Mouse (Mus musculus) hindbrain, embryonic 15.5 days (tissue): Measurements from ENCODE around the gene Prkn. TPM values are rescaled to one million over a fixed set of nuclear protein-coding genes. Genes with fewer than 3 reads are reported as not detected.

Experiments
- ATAC-seq: fragments of 200-750 bp; cut with Nextera tagmentation; 2 replicates; pipeline ENCODE4 v1.8.0; 2017; ENCODE audit warnings: low read depth, moderate number of reproducible peaks, moderate TSS enrichment; ENCODE audit not compliant: low FRiP score
- H3K27ac ChIP-seq: fragments of 300-500 bp; sonication (generic); replicated peaks from 2 replicates; pipeline ENCODE4 v1.5.1; 2015; ENCODE audit warnings: mild to moderate bottlenecking, inconsistent platforms
- H3K27me3 ChIP-seq: fragments of 300-500 bp; sonication (generic); 2 replicates; pipeline ENCODE4 v1.6.1; 2015; ENCODE audit warnings: control low read depth, inconsistent platforms
- H3K36me3 ChIP-seq: fragments of 300-500 bp; sonication (generic); 2 replicates; pipeline ENCODE4 v1.6.1; 2015; ENCODE audit warnings: control low read depth, inconsistent platforms
- H3K4me1 ChIP-seq: fragments of 300-500 bp; sonication (generic); replicated peaks from 2 replicates; pipeline ENCODE4 v1.6.1; 2015; ENCODE audit warnings: control low read depth, inconsistent platforms
- H3K4me2 ChIP-seq: fragments of 300-500 bp; sonication (generic); 2 replicates; pipeline ENCODE4 v1.6.1; 2015; ENCODE audit warnings: moderate library complexity, mild to moderate bottlenecking, inconsistent platforms
- H3K4me3 ChIP-seq: fragments of 300-500 bp; sonication (generic); 2 replicates; pipeline ENCODE4 v1.5.1; 2015; ENCODE audit warnings: mild to moderate bottlenecking, inconsistent platforms
- H3K9ac ChIP-seq: fragments of 300-500 bp; sonication (generic); 2 replicates; pipeline ENCODE4 v1.6.1; 2015; ENCODE audit warnings: inconsistent platforms
- H3K9me3 ChIP-seq: fragments of 300-500 bp; sonication (generic); 2 replicates; pipeline ENCODE4 v1.6.1; 2016; ENCODE audit warnings: control low read depth, inconsistent platforms
- WGBS: fragments of 180-500 bp; shearing (Covaris S2); methylation state at CpG from one replicate; pipeline ENCODE4 v1.1.7; 2015; 5-methylcytosine and 5-hydroxymethylcytosine counted together
- polyA plus RNA-seq: library from polyadenylated mRNA; unstranded; fragments of >200 nt; fragmentation: Nextera tagmentation; extraction: Ambion mirVana; gene quantifications from 2 replicates; pipeline ENCODE4 v1.2.1, GENCODE M21; 2015

The Prkn gene
- polyA plus RNA-seq, 1 experiment from 2014 or later = 4.3 TPM

DNA sequence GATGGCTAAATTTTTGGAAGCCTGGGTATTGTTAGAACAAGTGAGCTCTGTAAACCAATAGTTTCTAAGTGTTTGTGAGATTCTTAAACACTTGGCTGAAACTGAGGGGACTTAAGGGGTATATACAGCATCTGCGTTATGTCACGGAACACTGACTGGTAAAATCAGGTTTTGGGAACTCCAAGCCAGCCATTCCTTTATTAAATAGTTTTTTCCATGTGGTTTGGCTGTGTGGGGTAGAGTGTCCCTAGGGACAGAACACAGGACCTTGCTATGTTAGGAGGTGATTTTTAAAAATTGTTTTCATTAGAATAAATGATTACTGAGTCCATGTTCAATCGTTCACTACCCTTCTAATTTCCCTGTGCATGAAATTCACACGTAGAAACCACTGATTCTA lies 190.8 kb downstream of the Prkn start:
- Histone ChIP-seq H3K9ac (no peak overlapping the region), H3K4me2 (no peak overlapping the region), H3K36me3 (no peaks in the 10 kb centered on the region), H3K27ac (no peak overlapping the region), H3K4me3 (no peak overlapping the region), H3K4me1 (no peaks in the 10 kb centered on the region), H3K27me3 (no peaks in the 10 kb centered on the region), H3K9me3 (no peaks in the 10 kb centered on the region)
- 80% methylated on average over 4 of the region's 4 CpGs for WGBS
- no peak for ATAC-seq

DNA sequence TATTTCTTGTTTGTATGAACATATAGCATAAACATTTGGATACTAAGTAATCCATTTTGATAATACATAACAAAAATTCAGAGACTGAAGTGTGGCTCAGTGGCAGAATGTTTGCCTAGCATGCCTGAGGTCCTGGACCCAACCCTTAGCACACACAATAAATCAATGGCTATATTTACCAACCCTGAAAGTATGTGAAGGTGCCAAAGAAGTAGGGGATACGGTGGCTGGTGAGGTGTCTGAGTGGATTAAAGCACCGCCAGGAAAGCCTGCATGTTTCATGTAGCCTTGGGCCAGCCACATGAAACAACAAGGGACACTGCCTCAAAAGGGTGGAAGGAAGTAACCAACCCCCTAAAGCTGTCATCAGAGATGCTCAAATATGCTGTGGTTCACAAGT lies 192.2 kb downstream of the Prkn start:
- no peaks in the 10 kb centered on the region for H3K36me3 ChIP-seq
- 90% methylated on average over 2 of the region's 2 CpGs for WGBS

DNA sequence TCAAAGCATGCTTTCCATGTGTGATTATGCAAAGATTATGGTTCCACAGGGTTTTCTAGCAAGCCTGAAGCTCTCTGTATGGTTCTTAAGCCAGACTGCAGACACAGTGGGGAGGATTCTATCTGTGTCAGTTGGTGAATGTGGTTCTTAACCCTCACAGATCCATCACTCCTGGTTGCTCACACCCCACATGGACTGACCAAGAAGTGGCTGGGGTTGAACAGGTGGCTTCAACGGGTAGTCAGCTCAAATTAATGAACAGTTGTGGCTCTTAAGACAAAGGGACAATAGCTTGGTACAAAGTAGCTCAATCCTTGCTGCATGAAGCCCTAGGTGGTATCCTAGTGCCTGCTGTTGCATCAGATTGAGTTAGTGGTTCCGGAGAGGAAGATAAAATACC lies 193.4 kb downstream of the Prkn start:
- H3K4me3 ChIP-seq = no peak overlapping the region
- H3K9me3 ChIP-seq = no peaks in the 10 kb centered on the region
- no peaks in the 10 kb centered on the region for H3K4me1 ChIP-seq
- no peak overlapping the region for H3K4me2 ChIP-seq
- WGBS = 50% methylated on average over 2 of the region's 2 CpGs
- H3K27me3 ChIP-seq = no peaks in the 10 kb centered on the region
- H3K36me3 ChIP-seq = no peaks in the 10 kb centered on the region
- no peak overlapping the region for H3K27ac ChIP-seq
- H3K9ac ChIP-seq = no peak overlapping the region
- no peak for ATAC-seq

More for the DNA sequence above, 192.2 kb downstream of the Prkn start:
- no peaks in the 10 kb centered on the region for H3K4me1 ChIP-seq
- H3K4me2 ChIP-seq = no peak overlapping the region
- H3K27me3 ChIP-seq = no peaks in the 10 kb centered on the region
- no peak for ATAC-seq
- no peak overlapping the region for H3K9ac ChIP-seq
- no peak overlapping the region for H3K4me3 ChIP-seq
- no peaks in the 10 kb centered on the region for H3K9me3 ChIP-seq
- H3K27ac ChIP-seq = no peak overlapping the region

DNA sequence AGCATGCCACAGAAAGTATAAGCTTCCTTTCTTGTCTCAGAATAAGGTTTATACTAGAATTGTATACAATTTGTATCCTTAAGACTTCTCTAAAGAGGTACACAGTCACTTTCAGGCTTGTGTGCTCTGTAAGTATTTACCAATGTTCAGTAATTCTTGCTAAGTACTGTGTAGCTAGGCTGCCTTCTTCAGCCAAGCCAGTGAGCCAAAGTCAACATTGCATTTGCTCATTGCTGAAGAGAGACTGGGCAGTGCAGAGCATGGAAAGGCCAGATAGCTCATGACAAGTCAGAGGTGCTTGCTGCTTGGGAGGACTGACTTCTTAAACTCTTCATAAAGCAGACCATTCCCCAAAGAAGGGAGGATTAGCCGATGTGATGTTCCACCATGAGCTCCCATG lies 198.1 kb downstream of the Prkn start:
- H3K27me3 ChIP-seq = no peaks in the 10 kb centered on the region
- H3K4me3 ChIP-seq = no peak overlapping the region
- H3K4me1 ChIP-seq = no peaks in the 10 kb centered on the region
- no peak overlapping the region for H3K4me2 ChIP-seq
- ATAC-seq = no peak
- no peaks in the 10 kb centered on the region for H3K36me3 ChIP-seq
- H3K9ac ChIP-seq = no peak overlapping the region
- no peaks in the 10 kb centered on the region for H3K9me3 ChIP-seq
- 97% methylated on average over 1 of the region's 1 CpGs for WGBS
- no peak overlapping the region for H3K27ac ChIP-seq

DNA sequence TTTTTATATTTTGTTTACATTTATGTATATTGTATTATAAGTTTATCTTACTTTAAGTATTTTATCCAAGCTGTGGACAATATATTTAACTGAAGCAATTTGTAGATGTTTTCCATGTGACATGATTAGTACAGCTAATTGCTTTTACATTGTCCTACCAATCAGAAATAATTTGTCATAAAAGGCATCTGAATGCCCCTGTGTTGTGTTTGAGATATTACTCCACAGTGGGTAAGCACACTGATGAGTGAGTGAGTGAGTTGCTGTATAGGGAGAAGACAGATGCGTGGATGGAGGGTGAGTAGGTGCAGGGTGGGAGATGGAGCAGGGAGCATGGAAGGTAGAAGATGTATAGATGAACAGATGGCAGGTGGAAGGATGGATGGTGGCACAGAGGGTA lies 218.8 kb downstream of the Prkn start:
- H3K9ac ChIP-seq = no peak overlapping the region
- H3K27ac ChIP-seq = no peak overlapping the region
- WGBS = 98% methylated on average over 1 of the region's 1 CpGs
- H3K4me1 ChIP-seq = no peaks in the 10 kb centered on the region
- no peak for ATAC-seq
- H3K27me3 ChIP-seq = no peaks in the 10 kb centered on the region
- H3K9me3 ChIP-seq = no peaks in the 10 kb centered on the region
- no peak overlapping the region for H3K4me2 ChIP-seq
- no peaks in the 10 kb centered on the region for H3K36me3 ChIP-seq
- no peak overlapping the region for H3K4me3 ChIP-seq

DNA sequence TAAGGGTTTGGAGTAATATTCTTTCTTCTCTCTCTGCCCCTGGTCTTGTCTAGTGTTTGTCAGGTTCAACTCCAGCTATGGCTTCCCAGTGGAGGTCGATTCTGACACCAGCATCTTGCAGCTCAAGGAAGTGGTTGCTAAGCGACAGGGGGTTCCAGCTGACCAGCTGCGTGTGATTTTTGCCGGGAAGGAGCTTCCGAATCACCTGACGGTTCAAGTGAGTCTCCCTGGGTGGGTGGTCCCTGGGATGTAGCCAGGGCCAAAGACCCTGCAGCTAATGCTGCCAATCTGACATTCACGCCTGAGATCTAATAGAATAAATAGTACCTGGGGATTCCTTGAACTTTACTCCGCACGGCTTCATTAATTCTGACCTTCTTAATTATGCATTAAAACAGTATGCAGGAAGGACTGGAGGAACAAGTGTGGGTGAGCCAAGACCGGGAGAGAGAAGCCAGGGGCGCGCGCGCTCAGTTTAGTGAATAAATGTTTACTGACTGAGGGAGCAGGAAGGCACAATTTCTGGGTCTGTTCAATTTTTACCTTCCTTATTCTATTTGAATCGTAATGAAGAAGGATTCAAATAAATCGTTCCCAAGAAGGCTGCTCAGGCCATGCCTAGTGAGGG lies 227.0 kb downstream of the Prkn start:
- 4% methylated on average over 16 of the region's 16 CpGs for WGBS
- Histone ChIP-seq H3K9me3 (no peaks in the 10 kb centered on the region), H3K27ac (peak overlapping the region; percentile 67), H3K4me3 (peak overlapping the region; percentile 17), H3K27me3 (no peaks in the 10 kb centered on the region), H3K9ac (0 out of 2 replicates have a peak overlapping the region, but pooled peaks have one; percentile 12), H3K4me2 (peak overlapping the region; percentile 46), H3K36me3 (no peaks in the 10 kb centered on the region), H3K4me1 (peaks cover 20% of the 10 kb centered on the region)
- ATAC-seq = peak; percentile 64

DNA sequence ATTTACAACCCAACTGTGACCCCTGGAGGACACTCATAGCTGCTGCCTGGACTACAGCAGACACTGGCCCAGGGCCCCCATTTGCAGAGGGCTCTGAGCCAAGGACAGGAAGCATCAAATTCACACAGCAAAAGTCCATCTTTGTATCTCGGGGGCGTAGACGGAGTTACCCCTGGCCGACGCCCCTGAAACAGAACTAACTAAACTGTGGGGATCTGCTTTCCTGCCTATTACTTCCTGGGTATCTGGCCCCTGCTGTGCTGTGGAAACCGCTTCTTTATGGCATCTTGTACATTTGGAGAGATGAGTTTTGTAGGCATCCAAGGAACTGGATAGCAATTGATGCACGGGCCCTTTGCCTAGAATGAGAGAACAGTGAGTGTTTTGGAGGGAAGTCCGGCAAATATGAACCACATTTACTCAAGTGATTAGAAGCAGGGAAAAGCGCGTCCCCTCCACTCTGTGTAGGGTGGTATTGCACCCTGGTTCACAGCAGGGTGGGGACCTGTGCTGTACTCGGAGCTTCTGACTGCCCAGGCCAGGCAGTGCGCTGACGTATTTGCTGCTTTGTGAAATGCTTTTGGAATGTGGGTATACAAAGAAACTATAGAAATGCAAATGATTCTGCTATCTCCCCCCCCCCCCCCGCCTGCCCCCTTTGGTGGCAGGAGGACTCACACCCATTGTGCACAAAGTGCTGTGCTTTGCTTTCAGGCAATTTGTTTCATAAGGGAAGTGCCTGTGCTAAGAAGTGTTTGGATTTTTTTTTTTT lies 227.7 kb downstream of the Prkn start:
- WGBS = 9% methylated on average over 14 of the region's 14 CpGs
- peaks cover 20% of the 10 kb centered on the region for H3K4me1 ChIP-seq
- no peaks in the 10 kb centered on the region for H3K9me3 ChIP-seq
- H3K4me3 ChIP-seq = peak overlapping the region; percentile 17
- H3K27me3 ChIP-seq = no peaks in the 10 kb centered on the region
- peak; percentile 89 for ATAC-seq
- H3K4me2 ChIP-seq = peak overlapping the region; percentile 46
- no peaks in the 10 kb centered on the region for H3K36me3 ChIP-seq
- peak overlapping the region; percentile 67 for H3K27ac ChIP-seq
- 0 out of 2 replicates have a peak overlapping the region, but pooled peaks have one; percentile 12 for H3K9ac ChIP-seq

DNA sequence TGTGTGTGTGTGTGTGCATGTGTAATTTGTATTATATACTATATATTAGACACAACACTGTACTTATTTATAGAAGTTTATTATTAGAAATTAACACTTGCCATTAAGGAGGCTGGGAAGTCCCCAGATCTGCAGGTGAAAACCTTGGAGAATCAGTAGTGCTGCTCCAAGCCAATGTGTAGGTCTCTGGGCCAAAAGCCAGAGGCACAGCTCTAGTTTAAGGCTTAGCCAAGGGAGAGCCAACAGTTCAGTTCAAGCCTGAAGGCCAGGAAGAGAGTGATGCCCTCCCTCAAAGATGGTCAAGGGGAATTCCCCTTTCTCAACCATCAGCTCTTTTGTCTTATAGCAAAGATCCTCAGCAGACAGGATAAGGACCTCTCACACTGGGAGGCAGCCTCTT lies 230.8 kb downstream of the Prkn start:
- no peaks in the 10 kb centered on the region for H3K9me3 ChIP-seq
- peaks cover 24% of the 10 kb centered on the region for H3K4me1 ChIP-seq
- no peaks in the 10 kb centered on the region for H3K36me3 ChIP-seq
- no peak overlapping the region for H3K9ac ChIP-seq
- H3K27me3 ChIP-seq = no peaks in the 10 kb centered on the region
- no peak for ATAC-seq
- H3K27ac ChIP-seq = no peak overlapping the region
- no peak overlapping the region for H3K4me2 ChIP-seq
- no peak overlapping the region for H3K4me3 ChIP-seq

DNA sequence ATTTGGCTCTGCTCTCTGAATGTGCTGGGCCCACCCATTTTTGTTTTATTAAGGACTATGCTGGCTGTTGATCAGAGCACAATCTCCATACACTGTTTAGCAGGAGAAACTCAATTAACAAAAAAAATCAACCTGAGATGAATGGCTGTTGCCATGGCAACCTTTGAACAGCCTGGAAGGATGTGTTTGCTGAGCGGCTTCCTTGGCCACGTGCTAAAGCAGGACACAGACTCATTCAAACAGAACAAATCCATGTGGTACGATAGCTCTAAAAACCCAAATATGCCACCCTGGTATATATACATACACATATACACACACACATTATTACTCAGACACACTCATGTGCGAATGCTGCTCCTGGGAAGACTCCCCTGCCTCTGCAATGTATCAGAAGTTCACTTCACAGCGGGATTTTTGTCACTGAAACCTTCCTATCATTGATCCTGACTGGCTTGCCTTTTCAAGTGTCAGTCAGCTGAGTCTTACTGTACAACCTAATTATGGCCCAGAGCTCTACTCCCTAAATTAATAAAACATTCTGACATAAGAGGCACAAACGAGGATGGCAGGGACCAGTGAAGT lies 236.2 kb downstream of the Prkn start:
- no peaks in the 10 kb centered on the region for H3K36me3 ChIP-seq
- 23% methylated on average over 6 of the region's 6 CpGs for WGBS
- no peak overlapping the region for H3K4me3 ChIP-seq
- no peak overlapping the region for H3K27ac ChIP-seq
- H3K4me1 ChIP-seq = peaks cover 11% of the 10 kb centered on the region
- no peak overlapping the region for H3K9ac ChIP-seq
- peak; percentile 78 for ATAC-seq
- H3K27me3 ChIP-seq = no peaks in the 10 kb centered on the region
- H3K4me2 ChIP-seq = no peak overlapping the region
- H3K9me3 ChIP-seq = no peaks in the 10 kb centered on the region

DNA sequence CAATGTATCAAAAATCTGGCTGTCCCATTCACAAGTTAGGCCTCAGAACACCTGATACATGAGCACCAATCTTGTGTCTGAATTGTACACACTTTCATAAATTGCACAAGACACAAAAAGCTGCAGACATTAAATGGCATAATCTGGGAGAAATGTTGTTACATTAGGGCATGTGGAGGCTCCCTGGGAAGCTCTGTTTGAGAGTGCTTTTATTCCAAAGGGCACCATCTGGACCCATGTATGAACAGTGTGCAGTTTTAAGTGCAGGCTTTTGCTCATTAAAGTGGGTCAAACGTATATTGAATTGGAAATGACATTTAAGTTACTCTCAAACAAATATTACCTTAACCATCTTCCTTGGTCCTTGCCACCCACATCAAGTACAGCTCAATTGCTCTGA lies 246.3 kb downstream of the Prkn start:
- Histone ChIP-seq H3K9me3 (no peaks in the 10 kb centered on the region), H3K36me3 (no peaks in the 10 kb centered on the region), H3K9ac (no peak overlapping the region), H3K4me2 (no peak overlapping the region), H3K4me1 (peaks cover 13% of the 10 kb centered on the region), H3K4me3 (no peak overlapping the region), H3K27ac (no peak overlapping the region), H3K27me3 (no peaks in the 10 kb centered on the region)
- WGBS = 55% methylated on average over 1 of the region's 1 CpGs
- ATAC-seq = no peak

DNA sequence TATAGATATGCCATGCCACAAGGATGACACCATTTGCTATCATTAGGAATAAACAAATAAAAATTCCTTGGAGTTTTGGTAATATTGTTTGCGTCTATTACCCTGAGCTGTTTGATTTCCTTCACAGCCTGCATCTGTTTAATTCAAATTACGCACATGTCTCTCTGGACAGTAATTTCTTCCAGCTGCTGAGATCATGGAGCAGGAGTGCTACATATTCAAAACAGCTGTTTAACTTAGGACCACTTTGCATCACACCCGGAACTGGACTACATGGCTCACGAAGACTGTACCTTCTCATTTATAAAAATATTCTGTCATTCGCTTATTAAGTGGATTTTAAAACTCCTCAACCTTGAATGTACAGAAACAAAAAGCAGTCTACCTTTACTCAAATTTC lies 246.9 kb downstream of the Prkn start:
- Histone ChIP-seq H3K36me3 (no peaks in the 10 kb centered on the region), H3K4me3 (no peak overlapping the region), H3K9ac (no peak overlapping the region), H3K9me3 (no peaks in the 10 kb centered on the region), H3K4me1 (peaks cover 13% of the 10 kb centered on the region), H3K27ac (no peak overlapping the region), H3K27me3 (no peaks in the 10 kb centered on the region), H3K4me2 (no peak overlapping the region)
- ATAC-seq = no peak
- WGBS = 59% methylated on average over 5 of the region's 5 CpGs

DNA sequence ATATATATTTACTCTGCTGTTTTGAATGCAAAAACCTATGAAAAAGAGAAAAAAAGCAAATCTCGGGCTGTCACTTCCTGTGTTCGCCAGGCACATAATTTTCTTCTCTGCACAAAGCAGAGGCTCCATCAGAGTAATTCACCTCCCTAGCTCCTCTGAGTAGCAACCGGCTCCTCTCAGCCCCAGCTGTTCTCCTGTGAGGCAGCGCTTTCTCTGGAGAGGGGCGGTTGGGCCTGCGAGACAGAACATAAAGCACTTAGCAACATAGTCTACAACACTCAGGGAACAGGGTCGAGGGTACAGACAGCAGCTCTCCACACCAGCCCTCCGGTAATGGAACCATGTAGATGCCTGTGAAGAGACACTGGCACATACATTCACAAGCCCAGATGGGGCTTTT lies 247.6 kb downstream of the Prkn start:
- no peak for ATAC-seq
- no peaks in the 10 kb centered on the region for H3K27me3 ChIP-seq
- H3K9ac ChIP-seq = no peak overlapping the region
- peak overlapping the region; percentile 56 for H3K27ac ChIP-seq
- H3K4me3 ChIP-seq = no peak overlapping the region
- 32% methylated on average over 8 of the region's 8 CpGs for WGBS
- no peaks in the 10 kb centered on the region for H3K36me3 ChIP-seq
- H3K9me3 ChIP-seq = no peaks in the 10 kb centered on the region
- no peak overlapping the region for H3K4me2 ChIP-seq
- peaks cover 13% of the 10 kb centered on the region for H3K4me1 ChIP-seq
